Mouse (Mus musculus): ENCODE results near the gene Slc35b1.

DNA sequence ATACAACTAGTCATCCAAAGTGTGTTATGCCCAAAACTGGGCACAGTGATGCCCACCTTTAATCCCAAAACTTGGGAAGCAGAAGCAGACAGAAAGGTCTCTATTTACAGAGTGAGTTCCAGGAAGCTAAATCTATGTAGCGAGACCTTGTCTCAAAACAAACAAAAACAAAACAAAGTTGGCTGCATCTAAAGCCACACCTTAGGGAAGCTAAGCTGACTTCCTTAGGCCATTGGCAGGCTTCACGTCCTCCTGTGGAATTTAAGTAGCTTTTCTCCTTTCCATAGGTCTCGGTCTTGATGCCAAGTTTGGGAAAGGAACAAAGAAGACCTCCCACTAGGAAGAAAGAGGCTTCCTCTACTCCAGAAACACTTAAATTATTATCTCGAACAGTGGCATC is 6.7 kb downstream of the Slc35b1 start:
- TF ChIP-seq MAX (IDR thresholded peaks at IDR 0.05) (no peak), CTCF (IDR thresholded peaks at IDR 0.05; ENCODE audit: control insufficient read depth, insufficient read depth, insufficient read length) (no peak), MYOD1 (IDR thresholded peaks at IDR 0.05; ENCODE audit: control insufficient read depth, insufficient read length, low read depth) (no peak), MYOG (IDR thresholded peaks at IDR 0.05; ENCODE audit: control insufficient read depth, extremely low read depth, insufficient read length) (no peak)

Measured in C2C12 (cell line).